Mouse (Mus musculus) CH12.LX (cell line): ENCODE measurements around the gene Tacc3.

ENCODE experiments used
- CTCF ChIP-seq, 2 experiments: IDR thresholded peaks in 1 of 2; conservative IDR thresholded peaks in 1 of 2; 2 replicates each; pipeline ENCODE4 v1.5.1; 2011 to 2012; ENCODE audit warnings: low read depth in 2 of 2, low read length in 2 of 2, improper control_type of control experiment in 1 of 2, inconsistent platforms in 1 of 2, mild to moderate bottlenecking in 1 of 2, moderate library complexity in 1 of 2
- SIN3A ChIP-seq: IDR thresholded peaks from 2 replicates; pipeline ENCODE4 v1.6.1; 2012; ENCODE audit warnings: low read length, improper control_type of control experiment, inconsistent platforms

GRCm38 (mm10) chr5:33657251-33657786, 609 bp upstream of the Tacc3 start:
- TF ChIP-seq CTCF (conservative IDR thresholded peaks at IDR 0.05 in 1 of 2, IDR thresholded peaks at IDR 0.05 in 1 of 2; ENCODE audit: low read depth in 2 of 2, low read length in 2 of 2) (no peak), SIN3A (no peak)
